Mouse (Mus musculus): ENCODE data around the gene Fgg.

GRCm38 (mm10) chr3:83053126-83053525, 45.6 kb downstream of the Fgg start:
- TF ChIP-seq HCFC1 (IDR thresholded peaks at IDR 0.05; ENCODE audit: borderline replicate concordance, insufficient read depth, low read length) (no peak), ZC3H11A (IDR thresholded peaks at IDR 0.05; ENCODE audit: borderline replicate concordance, low read depth, low read length) (no peak), MAFK (IDR thresholded peaks at IDR 0.05; ENCODE audit: insufficient read depth, low read depth, low read length) (no peak), CHD2 (IDR thresholded peaks at IDR 0.05; ENCODE audit: low read depth, low read length) (no peak), ZNF384 (IDR thresholded peaks at IDR 0.05; ENCODE audit: low read depth, low read length) (no peak)

Measured in ES-E14 (cell line).